Mouse (Mus musculus) neural tube, embryonic 10.5 days (tissue): Measurements from ENCODE around the gene Zcchc14.

Experiments used
- DNase-seq: peaks from one replicate; pipeline ENCODE4 v3.0.0-alpha.2; 2017; ENCODE audit warnings: low spot score; ENCODE audit errors: extremely low spot score

The Zcchc14 gene

DNA sequence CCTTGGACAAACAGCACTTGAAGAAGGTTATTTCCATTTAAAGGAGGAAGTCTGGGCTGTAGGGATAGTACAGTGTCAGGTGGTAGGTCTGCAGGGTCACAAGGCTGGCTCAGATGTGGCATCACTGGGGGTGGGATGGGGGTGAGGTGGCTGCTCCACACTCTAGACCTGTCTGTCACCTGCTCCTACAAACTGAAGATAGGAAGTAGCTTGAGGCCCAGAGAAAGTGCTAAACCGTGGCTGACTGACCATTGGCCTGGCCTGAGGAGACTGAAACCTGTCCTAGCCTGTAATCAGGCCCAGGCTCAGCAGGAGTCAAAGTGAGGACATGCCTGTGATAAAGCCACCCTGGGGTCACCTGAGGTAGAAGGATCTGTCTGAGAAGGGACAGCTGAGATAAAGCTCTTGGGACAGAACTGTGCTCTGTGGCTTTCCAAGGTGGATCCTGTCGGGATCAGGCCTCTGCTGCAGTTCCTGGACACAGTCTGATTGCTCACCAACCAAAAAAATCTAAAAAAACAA is 63.4 kb downstream of the Zcchc14 start:
- DNase-seq = no peak

- no peak for DNase-seq
Measured at GRCm38 (mm10) chr8:121588750-121589149, 64.0 kb downstream of the Zcchc14 start.

DNA sequence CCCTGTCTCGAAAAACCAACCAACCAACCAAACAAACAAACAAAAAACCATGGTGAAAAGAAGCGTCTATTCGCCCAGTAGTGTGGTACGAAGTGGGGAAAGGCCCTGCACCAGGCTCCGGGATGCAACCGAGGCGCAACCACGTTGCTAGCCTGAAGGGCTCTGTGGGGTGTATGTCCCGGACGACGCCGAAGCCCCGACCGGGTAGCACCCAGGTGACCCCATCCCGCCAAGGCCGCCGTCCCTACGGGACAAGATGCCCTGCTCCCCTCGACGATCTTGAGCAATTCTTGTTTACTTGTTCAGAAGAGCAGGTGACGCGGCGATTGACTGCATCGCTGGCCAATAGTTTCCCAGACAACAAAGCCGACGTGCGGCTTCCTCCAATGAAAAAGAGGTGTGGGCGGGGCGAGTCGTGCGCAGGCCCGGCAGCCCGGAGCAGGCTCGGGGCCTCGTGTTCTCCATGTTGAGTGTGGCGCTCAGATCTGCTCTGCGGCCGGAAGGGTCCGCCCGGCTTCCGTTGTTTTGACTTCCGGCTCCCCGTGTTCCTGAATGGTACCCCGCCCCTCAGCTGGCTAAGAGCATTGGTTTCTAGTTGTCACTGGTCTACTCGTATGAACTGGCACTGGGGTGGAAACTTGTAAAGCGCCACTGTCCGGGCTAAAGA is 67.4 kb downstream of the Zcchc14 start:
- DNase-seq = peak; percentile 94

DNA sequence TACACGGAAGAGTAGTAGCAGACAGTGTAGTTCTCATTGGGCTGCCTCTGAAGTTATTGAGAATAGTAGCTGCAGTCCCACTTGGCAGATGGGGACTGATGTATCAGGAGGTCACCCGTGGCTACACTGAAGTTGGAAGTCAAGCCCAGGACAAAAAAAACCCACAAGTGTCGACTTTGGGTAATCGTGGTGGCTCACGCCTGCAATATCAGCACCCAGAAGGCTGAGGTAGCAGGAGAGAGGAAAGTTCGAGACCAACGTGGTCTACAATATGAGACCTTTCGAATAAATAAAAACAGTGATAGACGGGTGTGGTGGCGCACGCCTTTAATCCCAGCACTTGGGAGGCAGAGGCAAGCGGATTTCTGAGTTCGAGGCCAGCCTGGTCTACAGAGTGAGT is 68.0 kb downstream of the Zcchc14 start:
- no peak for DNase-seq

GRCm38 (mm10) chr8:121583653-121584052 is 69.0 kb downstream of the Zcchc14 start:
- no peak for DNase-seq

DNA sequence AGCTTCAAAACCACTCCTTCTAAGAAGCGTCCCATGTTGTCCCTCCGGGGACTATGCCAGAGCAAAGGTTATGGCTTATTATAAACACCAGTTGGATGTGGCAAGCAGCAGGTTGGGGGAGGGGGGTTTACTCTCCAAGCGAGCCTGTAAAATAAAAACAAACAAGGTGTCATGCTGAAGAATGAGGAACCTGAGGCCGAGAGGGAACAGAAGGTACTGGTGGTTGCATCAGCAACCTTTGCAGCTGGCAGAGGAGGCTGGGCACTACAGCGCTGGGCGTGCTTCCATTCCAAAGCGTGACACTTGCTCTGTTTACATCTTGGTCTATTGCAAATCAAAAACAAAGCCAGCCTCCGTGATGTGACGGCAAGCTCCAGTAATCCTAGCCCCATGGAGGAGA is 72.2 kb downstream of the Zcchc14 start:
- no peak for DNase-seq

DNA sequence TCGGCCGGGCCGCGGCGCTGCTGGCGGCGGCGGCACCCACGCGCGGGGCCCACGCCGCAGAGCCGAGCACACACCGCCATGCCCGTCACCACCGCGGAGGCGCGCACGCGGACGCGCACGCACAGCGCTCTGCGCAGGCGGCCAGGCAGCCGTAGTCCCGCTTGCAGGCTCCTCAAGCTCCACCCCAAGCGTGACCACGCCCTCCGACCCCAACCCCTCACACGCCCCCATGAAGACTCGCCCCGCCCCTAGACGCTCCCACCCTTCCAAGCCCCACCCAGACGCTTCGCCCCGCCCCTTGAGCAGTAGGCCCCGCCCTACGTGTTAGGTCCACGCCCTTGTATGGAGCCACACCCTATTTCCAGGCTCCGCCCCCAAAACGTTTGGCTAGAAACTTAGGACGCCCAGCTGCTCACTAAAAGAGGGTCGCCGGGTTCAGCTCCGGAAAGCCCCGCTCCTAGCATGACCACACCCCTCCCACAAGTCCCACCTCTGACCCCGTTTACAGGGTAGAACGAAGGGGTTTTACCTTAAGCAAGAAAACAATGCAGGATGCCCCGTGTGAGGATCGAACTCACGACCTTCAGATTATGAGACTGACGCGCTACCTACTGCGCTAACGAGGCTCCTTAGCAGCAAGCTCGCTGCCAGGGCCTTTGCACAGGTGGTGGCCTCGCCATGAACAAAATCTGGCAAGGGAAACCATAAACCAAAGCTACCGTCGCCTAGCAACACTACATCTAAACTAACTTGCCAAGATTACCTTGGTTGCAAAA is 73.8 kb downstream of the Zcchc14 start, which contains the start of gene Fbxo31:
Fbxo31 (minus strand) TSS at position 131 of the 776 bp plus-strand sequence.
- DNase-seq = peak; percentile 98

DNA sequence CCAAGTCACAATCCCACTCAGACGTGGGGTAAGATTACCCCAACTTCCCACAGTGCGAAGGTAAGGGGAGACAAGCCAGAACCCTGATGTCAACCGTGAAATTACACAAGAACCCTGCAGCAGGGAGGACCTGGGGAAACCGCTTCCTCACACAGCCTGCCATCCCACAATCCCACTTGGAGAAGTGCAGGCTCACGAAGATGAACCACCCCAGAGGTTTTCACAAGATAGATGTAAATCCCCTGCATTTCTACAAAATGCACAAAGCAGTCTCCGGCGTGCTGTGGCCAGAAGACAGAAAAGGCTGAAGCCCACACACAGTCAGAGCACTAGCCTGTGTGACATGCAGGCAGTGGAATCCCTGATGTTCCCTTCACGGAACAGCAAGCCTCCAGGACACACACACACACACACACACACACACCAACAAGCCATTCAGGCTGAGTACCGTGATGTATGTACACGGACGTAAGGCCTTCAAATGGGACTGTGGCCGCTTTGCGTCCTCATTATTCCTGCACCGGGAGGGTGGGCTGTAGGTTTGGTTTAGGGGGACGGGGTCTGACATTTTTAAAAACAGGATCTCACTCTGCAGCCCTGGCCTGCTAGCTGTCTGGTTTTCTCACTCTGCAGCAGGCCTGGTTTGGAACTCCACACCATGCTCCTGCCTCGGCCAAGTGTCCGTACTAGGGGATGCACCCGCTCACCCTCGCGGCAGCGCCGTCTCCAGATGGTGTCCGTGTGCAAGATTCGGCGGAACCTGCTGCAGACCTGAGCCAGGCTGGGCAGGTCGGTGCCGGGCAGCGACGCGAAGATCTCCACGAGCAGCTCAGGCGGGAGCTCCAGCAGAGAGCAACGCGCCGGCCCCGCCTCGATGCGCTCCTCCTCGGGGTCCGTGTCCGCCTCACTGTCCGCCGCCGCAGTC is 74.7 kb downstream of the Zcchc14 start:
- no peak for DNase-seq

DNA sequence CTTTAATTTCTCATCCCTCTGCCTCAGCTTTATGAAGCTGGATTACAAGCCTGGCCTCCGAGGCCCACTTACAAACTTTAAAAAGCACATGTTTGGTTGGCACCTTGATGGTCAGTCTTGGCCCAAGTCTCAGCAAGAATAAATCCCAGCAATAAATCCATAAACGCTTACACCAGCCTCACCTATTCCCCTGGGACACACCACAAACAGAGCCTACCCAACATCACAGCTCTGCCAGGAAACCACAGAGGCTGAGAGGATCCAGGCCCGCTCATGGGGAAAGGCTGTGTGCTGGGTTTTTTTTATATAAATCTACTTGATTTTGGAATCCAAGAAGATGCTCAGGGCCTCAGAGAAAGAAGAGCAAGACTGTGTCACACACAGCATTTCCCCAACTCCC is 77.0 kb downstream of the Zcchc14 start:
- DNase-seq = no peak

DNA sequence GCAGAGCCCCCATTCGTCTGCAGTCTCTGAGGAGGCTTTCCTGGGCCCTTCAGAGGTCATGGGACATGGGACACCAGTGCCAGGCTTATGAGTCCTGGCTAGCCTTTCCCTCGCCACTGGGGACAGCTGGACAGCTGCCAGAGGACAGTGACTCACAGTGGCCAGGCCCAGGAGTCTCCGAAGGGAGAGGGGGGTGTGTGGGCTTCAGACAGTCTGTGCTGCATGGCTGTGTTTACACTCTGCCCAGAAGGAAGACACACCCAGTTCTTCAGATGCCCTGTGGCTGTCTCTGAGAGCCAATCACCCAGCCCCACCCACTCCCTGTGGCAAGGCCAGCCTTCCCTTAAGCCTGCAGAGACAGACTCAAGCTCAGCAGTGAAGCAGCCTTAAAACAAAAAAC is 79.4 kb downstream of the Zcchc14 start:
- DNase-seq = no peak

GRCm38 (mm10) chr8:121572121-121572520 is 80.6 kb downstream of the Zcchc14 start:
- no peak for DNase-seq

DNA sequence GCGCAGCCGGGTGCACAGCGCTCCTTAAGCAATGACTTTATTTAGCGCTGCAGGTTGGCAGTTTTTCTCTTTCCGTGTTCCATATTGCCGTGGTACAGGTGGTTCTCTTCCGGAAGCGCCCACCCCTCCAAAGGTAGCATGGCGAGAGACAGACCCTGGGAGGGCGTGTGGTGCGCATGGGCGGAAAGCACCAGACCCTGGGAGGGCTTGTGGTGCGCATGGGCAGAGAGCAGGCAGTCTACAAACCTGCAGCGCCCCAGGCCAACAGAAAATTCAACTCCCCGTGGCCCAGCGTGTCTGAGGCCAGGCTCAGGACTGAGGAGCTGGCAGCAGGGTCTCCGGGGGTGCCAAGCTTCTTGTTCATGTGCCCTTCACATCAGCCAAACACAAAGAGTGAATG is 81.9 kb downstream of the Zcchc14 start:
- no peak for DNase-seq

- DNase-seq = no peak
Measured at GRCm38 (mm10) chr8:121570335-121570734, 82.4 kb downstream of the Zcchc14 start.

- no peak for DNase-seq
Measured at GRCm38 (mm10) chr8:121568321-121568720, 84.4 kb downstream of the Zcchc14 start.

DNA sequence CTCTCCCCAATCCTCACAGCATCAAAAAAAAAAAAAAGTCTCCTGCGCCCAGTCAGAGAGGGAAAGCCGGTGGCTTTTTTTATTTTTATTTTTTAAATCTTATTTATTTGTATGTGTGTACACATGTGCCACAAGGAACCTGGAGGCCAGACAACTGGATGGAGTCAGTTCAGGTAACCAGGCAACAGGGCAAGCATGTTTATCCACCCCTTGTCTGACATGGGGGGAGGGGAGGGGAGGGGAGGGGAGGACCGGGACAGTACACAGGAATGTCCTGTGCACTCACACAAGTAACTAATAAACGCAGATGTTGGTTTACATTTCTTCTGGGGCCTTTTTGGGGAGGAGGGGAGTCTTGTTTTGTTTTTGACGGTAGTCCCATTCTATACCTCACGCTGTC is 89.0 kb downstream of the Zcchc14 start:
- no peak for DNase-seq

- DNase-seq = no peak
Measured at GRCm38 (mm10) chr8:121562941-121563351, 89.8 kb downstream of the Zcchc14 start.

DNA sequence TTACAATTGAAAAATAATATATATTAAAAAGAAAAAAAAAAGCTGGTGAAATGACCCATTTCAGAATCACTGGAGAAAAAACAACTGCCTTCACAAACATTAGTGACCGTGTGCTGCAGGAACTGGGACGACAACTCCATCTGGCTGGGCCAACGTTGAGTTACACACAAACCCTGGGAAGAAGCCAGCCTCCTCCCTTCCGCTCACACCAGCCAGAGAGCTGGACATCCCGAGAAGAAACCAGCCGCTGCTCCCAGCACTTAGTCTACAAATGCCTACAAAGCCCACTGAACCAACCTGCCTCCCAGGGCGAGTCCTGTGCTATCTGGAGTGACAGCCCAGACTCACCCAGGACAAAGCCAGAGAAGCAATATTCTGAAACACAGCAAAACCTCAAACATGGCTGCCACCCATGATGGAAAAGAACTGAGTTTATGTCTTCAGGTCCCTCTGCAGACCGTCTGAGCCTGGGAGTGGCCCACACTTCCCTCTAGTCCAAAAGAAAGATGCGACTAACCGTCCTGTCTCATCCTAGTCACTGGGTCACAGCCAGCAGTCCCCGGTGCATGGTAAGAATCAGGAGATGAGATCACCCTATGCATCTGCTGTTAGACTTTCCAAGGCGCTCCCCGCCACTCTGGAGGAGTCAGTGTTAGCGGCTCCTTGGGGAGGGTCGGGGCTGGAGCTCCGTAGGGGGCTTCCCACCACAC is 90.9 kb downstream of the Zcchc14 start:
- no peak for DNase-seq

- no peak for DNase-seq
Measured at GRCm38 (mm10) chr8:121560432-121561100, 92.1 kb downstream of the Zcchc14 start.

GRCm38 (mm10) chr8:121559801-121560200 is 92.9 kb downstream of the Zcchc14 start:
- DNase-seq = no peak

GRCm38 (mm10) chr8:121558538-121558937 is 94.2 kb downstream of the Zcchc14 start:
- no peak for DNase-seq
